Mouse (Mus musculus): ENCODE results near the gene Rpap2. TPM values are rescaled to one million over a fixed set of nuclear protein-coding genes. Genes with fewer than 3 reads are reported as not detected.

Gene Rpap2
- total RNA-seq, 1 experiment from 2014 or later: 14.8 TPM

GRCm38 (mm10) chr5:107678392-107678791 is 81.2 kb downstream of the Rpap2 start:
- no peak for ATAC-seq (replicated peaks; ENCODE audit: insufficient number of reproducible peaks, low FRiP score, low TSS enrichment, poor library complexity, severe bottlenecking)

- no peak for ATAC-seq (replicated peaks; ENCODE audit: insufficient number of reproducible peaks, low FRiP score, low TSS enrichment, poor library complexity, severe bottlenecking)
Observed at GRCm38 (mm10) chr5:107681300-107681699, 84.1 kb downstream of the Rpap2 start.

- no peak for ATAC-seq (replicated peaks; ENCODE audit: insufficient number of reproducible peaks, low FRiP score, low TSS enrichment, poor library complexity, severe bottlenecking)
Observed at GRCm38 (mm10) chr5:107684380-107684779, 87.2 kb downstream of the Rpap2 start.

- ATAC-seq (replicated peaks; ENCODE audit: insufficient number of reproducible peaks, low FRiP score, low TSS enrichment, poor library complexity, severe bottlenecking): no peak
Observed at GRCm38 (mm10) chr5:107687161-107687560, 90.0 kb downstream of the Rpap2 start.

- ATAC-seq (replicated peaks; ENCODE audit: insufficient number of reproducible peaks, low FRiP score, low TSS enrichment, poor library complexity, severe bottlenecking): peak; percentile 86
Observed at GRCm38 (mm10) chr5:107687592-107688498, 90.7 kb downstream of the Rpap2 start.

- no peak for ATAC-seq (replicated peaks; ENCODE audit: insufficient number of reproducible peaks, low FRiP score, low TSS enrichment, poor library complexity, severe bottlenecking)
Observed at GRCm38 (mm10) chr5:107688499-107688866, 91.3 kb downstream of the Rpap2 start.

- ATAC-seq (replicated peaks; ENCODE audit: insufficient number of reproducible peaks, low FRiP score, low TSS enrichment, poor library complexity, severe bottlenecking): no peak
Observed at GRCm38 (mm10) chr5:107695019-107695418, 97.8 kb downstream of the Rpap2 start.

- ATAC-seq (replicated peaks; ENCODE audit: insufficient number of reproducible peaks, low FRiP score, low TSS enrichment, poor library complexity, severe bottlenecking): peak; percentile 48; the same call in 1 of the 2 replicates
Observed at GRCm38 (mm10) chr5:107698888-107699287, 101.7 kb downstream of the Rpap2 start.

- no peak for ATAC-seq (replicated peaks; ENCODE audit: insufficient number of reproducible peaks, low FRiP score, low TSS enrichment, poor library complexity, severe bottlenecking)
Observed at GRCm38 (mm10) chr5:107700873-107701272, 103.7 kb downstream of the Rpap2 start.

GRCm38 (mm10) chr5:107701658-107702057 is 104.5 kb downstream of the Rpap2 start:
- ATAC-seq (replicated peaks; ENCODE audit: insufficient number of reproducible peaks, low FRiP score, low TSS enrichment, poor library complexity, severe bottlenecking): no peak

- ATAC-seq (replicated peaks; ENCODE audit: insufficient number of reproducible peaks, low FRiP score, low TSS enrichment, poor library complexity, severe bottlenecking): no peak
Observed at GRCm38 (mm10) chr5:107703207-107703763, 106.1 kb downstream of the Rpap2 start.

- no peak for ATAC-seq (replicated peaks; ENCODE audit: insufficient number of reproducible peaks, low FRiP score, low TSS enrichment, poor library complexity, severe bottlenecking)
Observed at GRCm38 (mm10) chr5:107705756-107706155, 108.6 kb downstream of the Rpap2 start.

- no peak for ATAC-seq (replicated peaks; ENCODE audit: insufficient number of reproducible peaks, low FRiP score, low TSS enrichment, poor library complexity, severe bottlenecking)
Observed at GRCm38 (mm10) chr5:107706262-107706661, 109.1 kb downstream of the Rpap2 start.

GRCm38 (mm10) chr5:107708124-107708797 is 111.1 kb downstream of the Rpap2 start:
- ATAC-seq (replicated peaks; ENCODE audit: insufficient number of reproducible peaks, low FRiP score, low TSS enrichment, poor library complexity, severe bottlenecking): peak; percentile 77

Other genes with a start within 250 kb of the Rpap2 start
- gene Ephx4, start 194.6 kb upstream of the Rpap2 start, total RNA-seq (2017): not detected in 3 replicates
- gene Lpcat2b, start 165.8 kb upstream of the Rpap2 start, total RNA-seq (2017): not detected in 3 replicates
- gene Btbd8, start 159.4 kb upstream of the Rpap2 start, total RNA-seq (2017): 4.3 to 6.7 TPM (median 4.9 TPM) in 3 replicates
- 0.58 to 1.3 TPM (median 0.76 TPM) in 3 replicates for gene Gm42669, start 89.8 kb upstream of the Rpap2 start, total RNA-seq (2017)
- gene 1700028K03Rik, start 62.7 kb upstream of the Rpap2 start, total RNA-seq (2017): 0.10 TPM in 1 of 3 replicates, not detected in the others
- 1.2 to 11.4 TPM (median 10.2 TPM) in 3 replicates for gene Glmn, start 515 bp downstream of the Rpap2 start, total RNA-seq (2017)
- gene Gfi1, start 128.7 kb downstream of the Rpap2 start, total RNA-seq (2017): 3.3 to 15.9 TPM (median 3.8 TPM) in 3 replicates
- gene Ube2d2b, start 232.7 kb downstream of the Rpap2 start, total RNA-seq (2017): 0.32 TPM in 1 of 3 replicates, not detected in the others